Mouse (Mus musculus) myocyte (in vitro differentiated cells): ENCODE measurements around the gene Megf6. TPM values are rescaled to one million over a fixed set of nuclear protein-coding genes. Genes with fewer than 3 reads are reported as not detected.

Experiments used
- H3K27me3 ChIP-seq: one replicate; pipeline ENCODE4 v1.6.1; 2011; ENCODE audit not compliant: control insufficient read depth, insufficient read depth, insufficient read length
- H3K36me3 ChIP-seq: one replicate; pipeline ENCODE4 v1.6.1; 2011; ENCODE audit not compliant: control insufficient read depth, insufficient read depth
- H3K4me2 ChIP-seq: one replicate; pipeline ENCODE4 v1.6.1; 2011; ENCODE audit warnings: low read depth, control low read depth
- H3K4me3 ChIP-seq: one replicate; pipeline ENCODE4 v1.5.1; 2011; ENCODE audit warnings: mild to moderate bottlenecking, control low read depth, moderate library complexity
- H3K79me2 ChIP-seq: one replicate; pipeline ENCODE4 v1.6.1; 2011; ENCODE audit not compliant: control insufficient read depth, insufficient read depth
- H3ac ChIP-seq: one replicate; pipeline ENCODE4 v1.6.1; 2011; ENCODE audit not compliant: control insufficient read depth, insufficient read length
- CEBPB ChIP-seq: IDR thresholded peaks from 2 replicates; pipeline ENCODE4 v1.6.1; 2011; ENCODE audit warnings: mild to moderate bottlenecking, moderate library complexity; ENCODE audit not compliant: poor library complexity, insufficient read depth, severe bottlenecking
- E2F4 ChIP-seq: IDR thresholded peaks from one replicate; pipeline ENCODE4 v1.6.1; 2011; ENCODE audit warnings: mild to moderate bottlenecking, control low read depth, moderate library complexity; ENCODE audit not compliant: insufficient read depth
- MAX ChIP-seq: IDR thresholded peaks from one replicate; pipeline ENCODE4 v1.6.1; 2011; ENCODE audit warnings: low read depth, mild to moderate bottlenecking, control low read depth
- MYOD1 ChIP-seq, 3 experiments: IDR thresholded peaks; one replicate each; pipeline ENCODE4 v1.6.1; 2011; ENCODE audit warnings: control low read depth in 2 of 3, low read depth in 2 of 3, mild to moderate bottlenecking in 2 of 3, moderate library complexity in 1 of 3; ENCODE audit not compliant: insufficient read length in 2 of 3, control insufficient read depth in 1 of 3
- MYOG ChIP-seq, 3 experiments: IDR thresholded peaks; one replicate each; pipeline ENCODE4 v1.6.1; 2011; ENCODE audit warnings: control low read depth in 2 of 3, low read depth in 2 of 3, mild to moderate bottlenecking in 2 of 3; ENCODE audit not compliant: insufficient read length in 2 of 3, control insufficient read depth in 1 of 3, insufficient read depth in 1 of 3
- POLR2A ChIP-seq: IDR thresholded peaks from one replicate; pipeline ENCODE4 v1.6.1; 2011; ENCODE audit warnings: low read depth, mild to moderate bottlenecking, control low read depth, moderate library complexity; ENCODE audit not compliant: insufficient read length
- POLR2AphosphoS2 ChIP-seq: IDR thresholded peaks from one replicate; pipeline ENCODE4 v1.6.1; 2011; ENCODE audit warnings: low read depth, control low read depth; ENCODE audit not compliant: insufficient read length
- REST ChIP-seq: IDR thresholded peaks from one replicate; pipeline ENCODE4 v1.6.1; 2011; ENCODE audit warnings: mild to moderate bottlenecking, control low read depth, moderate library complexity; ENCODE audit not compliant: insufficient read depth, insufficient read length
- SRF ChIP-seq: IDR thresholded peaks from one replicate; pipeline ENCODE4 v1.6.1; 2011; ENCODE audit warnings: low read depth; ENCODE audit not compliant: control insufficient read depth, insufficient read length
- TCF12 ChIP-seq: IDR thresholded peaks from one replicate; pipeline ENCODE4 v1.6.1; 2011; ENCODE audit warnings: mild to moderate bottlenecking, control low read depth; ENCODE audit not compliant: poor library complexity, insufficient read depth, severe bottlenecking
- TCF3 ChIP-seq: IDR thresholded peaks from one replicate; pipeline ENCODE4 v1.6.1; 2011; ENCODE audit warnings: low read depth, control low read depth; ENCODE audit not compliant: insufficient read length
- USF1 ChIP-seq: IDR thresholded peaks from one replicate; pipeline ENCODE4 v1.6.1; 2011; ENCODE audit warnings: low read depth, mild to moderate bottlenecking, control low read depth, moderate library complexity
- polyA plus RNA-seq: library from polyadenylated mRNA; unstranded; fragments of >200 nt; fragmentation: generic; extraction: Trizol; gene quantifications from one replicate; pipeline ENCODE4 v1.2.1, GENCODE M21; 2012; ENCODE audit warnings: missing spikeins

The Megf6 gene
- polyA plus RNA-seq, 1 experiment: not detected

DNA sequence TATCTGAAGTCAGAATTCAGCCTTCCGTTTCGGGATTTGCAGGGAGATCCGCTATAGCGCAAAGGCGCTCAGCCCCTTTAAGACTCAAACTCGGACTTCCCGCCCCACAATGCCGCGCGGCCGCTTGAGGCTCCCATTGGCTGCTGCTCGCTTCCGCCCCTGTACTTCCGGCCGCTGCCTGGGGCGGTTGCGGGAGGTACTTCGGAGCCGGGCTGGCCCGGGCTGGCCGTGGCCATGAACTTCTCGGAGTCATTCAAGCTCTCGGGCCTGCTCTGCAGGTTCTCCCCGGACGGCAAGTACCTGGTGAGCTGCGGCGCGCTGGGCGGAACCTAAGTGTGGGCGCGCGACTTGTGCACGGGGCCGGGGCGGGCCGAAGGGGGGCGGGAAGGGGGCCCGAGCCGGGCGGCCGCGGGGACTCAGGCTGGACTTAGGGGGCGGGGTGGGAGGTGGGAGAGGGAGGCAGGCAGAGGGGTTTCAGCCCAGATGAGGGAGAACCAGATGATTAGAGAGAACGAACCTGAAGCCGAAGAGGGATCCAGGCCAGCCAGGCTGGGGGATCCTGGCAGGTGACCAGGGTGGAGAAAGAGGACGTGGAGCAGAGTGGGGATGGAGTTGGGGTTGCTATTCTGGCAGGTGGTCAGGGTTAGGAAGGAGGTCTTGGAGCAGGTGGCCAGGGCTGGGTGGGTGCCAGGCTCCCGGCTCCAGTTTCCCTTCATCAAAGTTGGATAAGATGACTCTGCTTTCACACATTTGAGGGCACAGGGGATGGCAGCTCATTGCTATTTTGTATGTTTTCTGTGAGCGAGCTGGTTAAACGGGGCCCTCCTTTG is 28.1 kb upstream of the Megf6 start, which contains the start of gene Wrap73:
Gene Wrap73, plus strand, starts transcription at position 162 of the 830 bp plus-strand sequence.
- H3K79me2 ChIP-seq: peaks cover 7% of the 10 kb centered on the region
- H3K4me3 ChIP-seq: peak within 1 kb of the TSS; percentile 52
- H3K27me3 ChIP-seq: peaks cover 41% of the 10 kb centered on the region
- H3K36me3 ChIP-seq: no peaks in the 10 kb centered on the region
- peak within 1 kb of the TSS; percentile 85 for H3K4me2 ChIP-seq
- peak; percentile 72 for TF ChIP-seq POLR2A
- no peak for TF ChIP-seq USF1
- no peak for TF ChIP-seq MAX
- no peak for TF ChIP-seq POLR2AphosphoS2
- TF ChIP-seq SRF: no peak
- peak in 1 of 3 experiments; percentile 5 for TF ChIP-seq MYOG (IDR thresholded peaks at IDR 0.05; ENCODE audit: control insufficient read depth in 1 of 3, insufficient read depth in 1 of 3, insufficient read length in 2 of 3, low read depth in 2 of 3)
- TF ChIP-seq E2F4: peak; percentile 44
- TF ChIP-seq MYOD1 (IDR thresholded peaks at IDR 0.05; ENCODE audit: control insufficient read depth in 1 of 3, insufficient read length in 2 of 3, low read depth in 2 of 3): peak in 2 of 3 experiments; percentile 28 to 40
- TF ChIP-seq TCF12: no peak
- peak within 1 kb of the TSS; percentile 84 for H3ac ChIP-seq

GRCm38 (mm10) chr4:154144712-154145111 is 25.8 kb upstream of the Megf6 start:
- TF ChIP-seq USF1 (no peak), MAX (no peak), E2F4 (no peak), SRF (no peak), TCF3 (no peak), REST (no peak), MYOG (IDR thresholded peaks at IDR 0.05; ENCODE audit: control insufficient read depth in 1 of 3, insufficient read depth in 1 of 3, insufficient read length in 2 of 3, low read depth in 2 of 3) (no peak), TCF12 (no peak), MYOD1 (IDR thresholded peaks at IDR 0.05; ENCODE audit: control insufficient read depth in 1 of 3, insufficient read length in 2 of 3, low read depth in 2 of 3) (no peak), POLR2AphosphoS2 (no peak), POLR2A (no peak)
- no peak overlapping the region for H3ac ChIP-seq

DNA sequence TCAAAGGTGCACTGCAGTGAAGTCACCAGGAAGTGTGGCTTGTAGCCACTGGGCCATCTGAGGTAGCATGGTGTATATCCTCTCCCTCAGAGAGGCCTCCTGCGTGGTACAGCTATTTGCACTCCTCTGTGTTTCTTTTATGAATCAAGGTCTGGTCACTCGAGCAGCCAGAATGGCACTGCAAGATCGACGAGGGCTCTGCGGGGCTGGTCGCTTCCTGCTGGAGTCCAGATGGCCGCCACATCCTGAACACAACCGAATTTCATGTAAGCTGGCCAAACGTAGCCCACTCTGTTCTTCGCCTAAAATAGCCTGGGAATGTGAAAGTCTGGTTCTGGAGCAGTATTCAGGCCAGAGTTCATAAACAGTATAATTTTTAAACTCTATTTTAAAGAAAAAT is 24.2 kb upstream of the Megf6 start:
- Histone ChIP-seq H3ac (no peak overlapping the region), H3K4me3 (no peak overlapping the region), H3K27me3 (peaks cover 4% of the 10 kb centered on the region), H3K4me2 (no peak overlapping the region), H3K79me2 (peaks cover 7% of the 10 kb centered on the region), H3K36me3 (no peaks in the 10 kb centered on the region)
- TF ChIP-seq CEBPB (no peak), E2F4 (no peak), POLR2AphosphoS2 (no peak), SRF (no peak), TCF3 (no peak), POLR2A (no peak), MYOD1 (IDR thresholded peaks at IDR 0.05; ENCODE audit: control insufficient read depth in 1 of 3, insufficient read length in 2 of 3, low read depth in 2 of 3) (no peak), REST (no peak), MAX (no peak), MYOG (IDR thresholded peaks at IDR 0.05; ENCODE audit: control insufficient read depth in 1 of 3, insufficient read depth in 1 of 3, insufficient read length in 2 of 3, low read depth in 2 of 3) (no peak), TCF12 (no peak), USF1 (no peak)

More at GRCm38 (mm10) chr4:154144712-154145111, 25.8 kb upstream of the Megf6 start:
- peaks cover 20% of the 10 kb centered on the region for H3K27me3 ChIP-seq
- no peak overlapping the region for H3K4me2 ChIP-seq
- no peaks in the 10 kb centered on the region for H3K36me3 ChIP-seq
- H3K4me3 ChIP-seq: no peak overlapping the region
- H3K79me2 ChIP-seq: peaks cover 7% of the 10 kb centered on the region

DNA sequence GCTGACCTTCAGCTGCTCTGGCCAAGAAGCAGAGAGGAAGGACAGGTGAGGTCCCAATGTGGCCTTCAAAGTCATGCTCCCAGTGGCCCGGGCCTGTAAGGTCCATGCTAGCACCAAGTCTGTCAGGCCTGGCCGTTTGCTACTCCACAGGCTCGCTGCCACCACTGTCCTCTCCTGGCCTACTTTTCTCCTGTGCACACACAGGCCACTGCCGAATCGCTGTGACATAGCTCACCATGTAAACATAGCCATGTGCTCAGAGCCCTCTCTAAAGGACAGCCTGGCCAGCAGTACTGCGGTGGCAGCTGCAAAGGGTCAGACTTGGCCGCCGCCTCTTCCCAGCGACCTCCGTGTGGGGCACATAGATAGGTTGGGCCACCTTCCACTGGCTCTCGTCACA is 16.4 kb upstream of the Megf6 start:
- H3K79me2 ChIP-seq: no peaks in the 10 kb centered on the region
- H3ac ChIP-seq: no peak overlapping the region
- no peak overlapping the region for H3K4me3 ChIP-seq
- TF ChIP-seq USF1 (no peak), TCF12 (no peak), E2F4 (no peak), SRF (no peak), MYOG (IDR thresholded peaks at IDR 0.05; ENCODE audit: control insufficient read depth in 1 of 3, insufficient read depth in 1 of 3, insufficient read length in 2 of 3, low read depth in 2 of 3) (no peak), MAX (no peak), REST (no peak)
- H3K27me3 ChIP-seq: no peaks in the 10 kb centered on the region
- H3K4me2 ChIP-seq: no peak overlapping the region
- no peaks in the 10 kb centered on the region for H3K36me3 ChIP-seq
